Mouse (Mus musculus) spleen, postnatal 4 days (tissue): ENCODE results near the gene Fam71e2.
A peak's percentile ranks its signal among the peaks of the same experiment; 100 is the strongest.
"Not testable (repeated sequence)": the region's sequence is repeated elsewhere in the genome, so short reads cannot be mapped to it uniquely, and the experiment has no call there.

Experiments used
- DNase-seq, 2 experiments: peaks; one replicate each; pipeline ENCODE4 v3.0.0; 2022; ENCODE audit warnings: low spot score in 2 of 2

Gene Fam71e2

GRCm38 (mm10) chr7:4771202-4771601 lies at the start of gene Fam71e2:
Gene Fam71e2, minus strand, starts transcription at chr7:4771302.
- no peak for DNase-seq

GRCm38 (mm10) chr7:4816559-4816958 lies 45.5 kb upstream of the Fam71e2 start:
- no peak for DNase-seq

- DNase-seq, result no peak
Observed at GRCm38 (mm10) chr7:4813105-4813791, 42.1 kb upstream of the Fam71e2 start.

GRCm38 (mm10) chr7:4812303-4813104 lies 41.4 kb upstream of the Fam71e2 start, which contains the start of gene Ube2s:
Gene Ube2s, minus strand, starts transcription at chr7:4812590.
- DNase-seq, result peak; percentile 99 to 100

- DNase-seq, result peak; percentile 48 to 81
Observed at GRCm38 (mm10) chr7:4811842-4812302, 40.8 kb upstream of the Fam71e2 start.

GRCm38 (mm10) chr7:4811131-4811530 lies 40.0 kb upstream of the Fam71e2 start:
- DNase-seq, result not testable (repeated sequence)

- DNase-seq, result peak in 1 of 2 experiments; percentile 65
Observed at GRCm38 (mm10) chr7:4806716-4807115, 35.6 kb upstream of the Fam71e2 start.

- no peak for DNase-seq
Observed at GRCm38 (mm10) chr7:4802247-4802646, 31.1 kb upstream of the Fam71e2 start.

- peak in 1 of 2 experiments; percentile 14 for DNase-seq
Observed at GRCm38 (mm10) chr7:4795767-4796433, 24.8 kb upstream of the Fam71e2 start.

GRCm38 (mm10) chr7:4794631-4795168 lies 23.6 kb upstream of the Fam71e2 start:
- no peak for DNase-seq

GRCm38 (mm10) chr7:4793674-4794073 lies 22.6 kb upstream of the Fam71e2 start:
- DNase-seq, result no peak

- DNase-seq, result peak in 1 of 2 experiments; percentile 26
Observed at GRCm38 (mm10) chr7:4793248-4793647, 22.1 kb upstream of the Fam71e2 start.

- peak; percentile 94 to 95 for DNase-seq
Observed at GRCm38 (mm10) chr7:4792278-4793212, 21.4 kb upstream of the Fam71e2 start, which contains the start of gene Rpl28. Gene Rpl28, plus strand, starts transcription at chr7:4792874.

GRCm38 (mm10) chr7:4789436-4789935 lies 18.4 kb upstream of the Fam71e2 start, which contains the start of gene Tmem238:
Gene Tmem238, minus strand, starts transcription at chr7:4789656.
- peak; percentile 60 to 84 for DNase-seq

GRCm38 (mm10) chr7:4788499-4789435 lies 17.7 kb upstream of the Fam71e2 start:
- peak; percentile 61 to 84 for DNase-seq

- DNase-seq, result peak; percentile 33 to 64
Observed at GRCm38 (mm10) chr7:4783667-4784268, 12.7 kb upstream of the Fam71e2 start.

GRCm38 (mm10) chr7:4782759-4783158 lies 11.7 kb upstream of the Fam71e2 start, which contains the start of the genes Il11 and Tmem190:
Gene Il11, minus strand, starts transcription at chr7:4782859.
Gene Tmem190, plus strand, starts transcription at chr7:4782937.
- DNase-seq, result no peak

- DNase-seq, result peak in 1 of 2 experiments; percentile 52
Observed at GRCm38 (mm10) chr7:4782130-4782529, 11.0 kb upstream of the Fam71e2 start.

- peak in 1 of 2 experiments; percentile 60 for DNase-seq
Observed at GRCm38 (mm10) chr7:4779921-4780320, 8.8 kb upstream of the Fam71e2 start.
